Mouse (Mus musculus) forebrain, embryonic 15.5 days (tissue): ENCODE results near the gene Itga3. TPM values are rescaled to one million over a fixed set of nuclear protein-coding genes. Genes with fewer than 3 reads are reported as not detected.
A peak's percentile ranks its signal among the peaks of the same experiment; 100 is the strongest.

Experiments
- ATAC-seq: fragments of 200-750 bp; cut with Nextera tagmentation; replicated peaks from 2 replicates; pipeline ENCODE4 v1.8.0; 2017; ENCODE audit warnings: mild to moderate bottlenecking, moderate TSS enrichment, moderate library complexity
- H3K27ac ChIP-seq: fragments of 300-500 bp; sonication (generic); replicated peaks from 2 replicates; pipeline ENCODE4 v1.5.1; 2015; ENCODE audit warnings: mild to moderate bottlenecking, inconsistent platforms
- H3K27me3 ChIP-seq: fragments of 300-500 bp; sonication (generic); 2 replicates; pipeline ENCODE4 v1.6.1; 2015; ENCODE audit warnings: inconsistent platforms
- H3K36me3 ChIP-seq: fragments of 300-500 bp; sonication (generic); 2 replicates; pipeline ENCODE4 v1.6.1; 2015; ENCODE audit warnings: mild to moderate bottlenecking, inconsistent platforms
- H3K4me1 ChIP-seq: fragments of 300-500 bp; sonication (generic); 2 replicates; pipeline ENCODE4 v1.6.1; 2015; ENCODE audit warnings: inconsistent platforms
- H3K4me2 ChIP-seq: fragments of 300-500 bp; sonication (generic); replicated peaks from 2 replicates; pipeline ENCODE4 v1.6.1; 2015; ENCODE audit warnings: mild to moderate bottlenecking, inconsistent platforms
- H3K4me3 ChIP-seq: fragments of 300-500 bp; sonication (generic); 2 replicates; pipeline ENCODE4 v1.5.1; 2015; ENCODE audit warnings: mild to moderate bottlenecking, inconsistent platforms
- H3K9ac ChIP-seq: fragments of 300-500 bp; sonication (generic); replicated peaks from 2 replicates; pipeline ENCODE4 v1.6.1; 2015; ENCODE audit warnings: mild to moderate bottlenecking, inconsistent platforms
- H3K9me3 ChIP-seq: fragments of 300-500 bp; sonication (generic); 2 replicates; pipeline ENCODE4 v1.6.1; 2016; ENCODE audit warnings: inconsistent platforms
- WGBS: fragments of 180-500 bp; shearing (Covaris S2); methylation state at CpG from one replicate; pipeline ENCODE4 v1.1.7; 2015; ENCODE audit warnings: mixed read lengths; 5-methylcytosine and 5-hydroxymethylcytosine counted together
- polyA plus RNA-seq: library from polyadenylated mRNA; unstranded; fragments of >200 nt; fragmentation: Nextera tagmentation; extraction: Ambion mirVana; gene quantifications from 2 replicates; pipeline ENCODE4 v1.2.1, GENCODE M21; 2015

The Itga3 gene
- polyA plus RNA-seq, result 5.9 and 6.9 TPM in 2 replicates

DNA sequence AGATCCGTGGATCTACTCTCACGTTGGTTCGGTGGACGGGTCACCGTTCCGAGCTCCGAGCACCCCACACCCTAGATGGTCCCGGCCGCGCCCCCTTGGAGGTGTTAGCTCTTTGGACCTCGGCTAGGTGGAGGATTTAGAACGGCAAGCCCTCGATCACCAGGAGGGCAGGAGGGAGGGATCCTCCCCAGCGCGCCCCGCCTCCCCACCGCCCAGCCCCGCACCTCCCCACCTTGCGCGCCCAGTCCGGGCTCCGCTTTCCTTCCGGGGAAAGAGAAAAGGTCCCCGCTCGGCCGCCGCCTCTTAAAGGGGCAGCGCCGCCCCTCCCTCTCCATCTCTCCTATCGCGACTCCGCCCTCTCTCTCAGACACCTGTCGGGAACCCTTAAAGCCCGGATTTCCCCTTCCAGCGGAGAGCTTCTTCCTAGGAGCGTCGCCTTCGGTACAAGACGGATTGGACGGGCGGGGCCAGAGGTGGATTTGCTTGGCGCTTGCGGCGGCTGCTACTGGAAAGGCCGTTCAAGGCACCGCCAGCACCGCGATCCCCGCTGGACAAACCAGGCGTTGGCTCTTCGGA, at the start of gene Itga3:
TSS of gene Itga3 (minus strand) at position 266 of the 576 bp plus-strand sequence.
- under 1% methylated on average over 43 of the region's 51 CpGs for WGBS

DNA sequence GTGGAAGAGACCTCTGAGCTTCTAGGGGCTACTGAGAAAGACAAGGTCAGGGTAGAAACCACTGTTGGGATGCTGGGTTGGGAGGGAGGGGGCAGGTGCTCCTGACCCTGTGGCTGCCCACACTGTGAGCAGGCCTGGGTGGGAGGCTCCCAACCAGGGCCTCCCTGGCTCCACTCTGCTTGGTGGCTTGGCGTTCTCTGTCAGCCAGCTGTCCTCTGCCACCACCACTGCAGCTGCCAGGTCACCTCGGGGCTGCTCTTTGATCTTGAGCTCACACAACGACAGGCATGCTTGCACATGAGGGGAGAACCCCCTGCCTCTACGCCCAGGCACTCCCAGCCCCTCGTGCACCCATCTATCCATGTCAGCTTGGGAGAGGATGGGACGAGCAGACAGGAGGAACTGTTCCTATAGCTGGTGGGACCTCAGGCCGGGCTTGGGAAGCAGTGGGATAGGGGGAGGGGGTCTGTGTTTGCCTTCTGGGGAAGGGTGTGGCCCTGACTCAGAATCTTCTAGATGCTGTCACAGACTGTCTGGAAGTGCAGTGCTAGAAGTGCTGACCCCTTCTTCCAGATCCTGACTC, 48.9 kb upstream of the Itga3 start:
- H3K4me2 ChIP-seq, result no peak overlapping the region
- no peak for ATAC-seq
- no peaks in the 10 kb centered on the region for H3K9me3 ChIP-seq
- H3K4me3 ChIP-seq, result no peak overlapping the region
- WGBS, result 27% methylated on average over 7 of the region's 7 CpGs
- no peak overlapping the region for H3K27ac ChIP-seq
- peaks cover 61% of the 10 kb centered on the region for H3K27me3 ChIP-seq
- H3K4me1 ChIP-seq, result peaks cover 21% of the 10 kb centered on the region
- H3K36me3 ChIP-seq, result no peaks in the 10 kb centered on the region
- H3K9ac ChIP-seq, result no peak overlapping the region

More for the DNA sequence above, at the start of gene Itga3:
- peak within 1 kb of the TSS; percentile 71 for H3K9ac ChIP-seq
- H3K4me2 ChIP-seq, result peak within 1 kb of the TSS; percentile 100
- H3K4me3 ChIP-seq, result peak within 1 kb of the TSS; percentile 80
- peaks cover 37% of the 10 kb centered on the region for H3K27me3 ChIP-seq
- ATAC-seq, result peak; percentile 75
- no peaks in the 10 kb centered on the region for H3K36me3 ChIP-seq
- no peaks in the 10 kb centered on the region for H3K9me3 ChIP-seq
- H3K4me1 ChIP-seq, result peaks cover 24% of the 10 kb centered on the region
- H3K27ac ChIP-seq, result peak within 1 kb of the TSS; percentile 67

DNA sequence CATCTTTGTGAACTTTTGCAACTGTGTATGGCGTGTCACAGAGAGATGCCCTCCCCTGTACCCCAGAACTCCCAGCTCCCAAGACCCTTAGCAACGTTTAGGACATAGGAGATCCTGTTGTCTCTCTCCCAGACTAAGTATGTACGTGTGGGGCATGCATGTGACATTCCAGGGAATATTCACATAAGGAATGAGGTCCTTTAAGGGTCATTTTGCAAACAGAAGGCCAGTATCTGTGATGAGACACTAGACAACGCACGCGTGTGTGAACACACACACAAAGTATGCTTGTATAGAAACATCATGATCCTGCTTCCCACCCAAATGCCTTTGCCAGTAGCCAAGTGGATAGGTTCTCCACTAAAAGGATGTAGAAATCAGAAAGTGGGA, 45.5 kb upstream of the Itga3 start:
- Histone ChIP-seq H3K4me2 (no peak overlapping the region), H3K27ac (no peak overlapping the region), H3K4me1 (peaks cover 34% of the 10 kb centered on the region), H3K27me3 (peaks cover 92% of the 10 kb centered on the region), H3K9me3 (no peaks in the 10 kb centered on the region), H3K9ac (no peak overlapping the region), H3K36me3 (no peaks in the 10 kb centered on the region), H3K4me3 (no peak overlapping the region)
- ATAC-seq, result no peak
- WGBS, result 22% methylated on average over 6 of the region's 6 CpGs

DNA sequence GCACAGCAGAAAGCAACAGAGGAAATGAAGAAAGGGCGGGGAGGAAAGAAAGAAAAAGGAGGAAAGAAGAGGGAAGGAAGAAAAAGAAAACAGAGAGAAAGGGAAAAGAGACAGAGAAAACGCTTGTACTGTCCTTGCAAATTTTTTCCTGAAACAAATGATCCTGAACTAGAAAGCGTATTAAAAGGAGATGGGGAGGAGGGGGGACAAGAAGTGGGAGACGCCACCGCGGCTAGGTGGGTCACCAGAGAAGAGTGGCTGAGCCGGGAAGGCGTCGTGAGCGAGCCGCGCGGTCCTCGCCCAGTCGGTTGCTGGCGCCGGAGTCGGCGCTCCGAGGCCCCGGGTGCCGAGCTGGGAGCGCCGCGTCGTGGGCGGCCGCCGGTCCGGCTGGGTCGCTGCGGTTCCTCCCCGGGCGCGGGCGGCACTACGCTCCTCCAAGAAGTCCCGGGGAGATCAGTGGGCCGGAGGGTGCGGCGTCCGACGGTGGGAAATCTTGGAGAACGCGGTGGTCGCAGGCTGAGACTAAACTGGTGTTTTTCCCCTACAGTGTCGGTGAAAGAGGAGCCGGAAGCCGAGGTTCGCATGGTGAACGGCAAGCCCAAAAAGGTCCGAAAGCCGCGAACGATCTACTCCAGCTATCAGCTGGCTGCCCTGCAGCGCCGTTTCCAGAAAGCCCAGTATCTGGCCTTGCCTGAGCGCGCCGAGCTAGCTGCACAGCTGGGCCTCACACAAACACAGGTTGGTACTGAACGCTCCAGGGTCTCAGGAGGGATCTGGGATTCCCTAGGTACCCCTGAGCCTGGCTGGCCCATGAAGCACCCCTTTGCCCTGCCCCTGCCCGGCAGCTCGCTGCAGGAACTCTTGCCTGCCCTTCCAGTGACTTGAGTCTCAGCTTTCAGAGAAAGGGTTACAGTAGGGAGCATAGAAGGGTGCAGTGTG, 44.8 kb upstream of the Itga3 start:
- 1% methylated on average over 63 of the region's 63 CpGs for WGBS
- no peak overlapping the region for H3K27ac ChIP-seq
- H3K4me3 ChIP-seq, result peak overlapping the region; percentile 24
- H3K27me3 ChIP-seq, result peaks cover 88% of the 10 kb centered on the region
- H3K4me1 ChIP-seq, result peaks cover 27% of the 10 kb centered on the region
- H3K9ac ChIP-seq, result no peak overlapping the region
- H3K9me3 ChIP-seq, result no peaks in the 10 kb centered on the region
- peak overlapping the region; percentile 78 for H3K4me2 ChIP-seq
- ATAC-seq, result no peak
- H3K36me3 ChIP-seq, result no peaks in the 10 kb centered on the region

DNA sequence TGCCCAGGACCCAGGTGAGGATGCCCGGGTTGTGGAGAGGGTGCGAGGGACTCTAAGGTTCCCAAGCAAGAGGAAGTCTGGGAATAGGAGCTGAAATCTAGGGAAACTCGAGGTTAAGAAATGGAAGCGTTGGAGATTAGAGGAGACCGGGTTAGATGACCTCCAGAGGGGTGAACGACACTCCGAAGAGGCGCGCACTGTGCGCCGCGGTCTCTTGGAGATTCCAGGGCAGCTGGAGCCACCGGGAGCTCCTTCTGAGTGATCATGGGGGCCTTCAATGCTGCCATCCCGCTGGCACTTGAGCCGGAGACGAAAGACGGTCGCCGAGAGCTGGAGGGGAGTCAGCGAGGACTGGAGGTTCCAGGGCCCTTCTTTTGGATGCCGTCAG, 44.0 kb upstream of the Itga3 start:
- Histone ChIP-seq H3K4me1 (peaks cover 25% of the 10 kb centered on the region), H3K36me3 (no peaks in the 10 kb centered on the region), H3K4me2 (peak overlapping the region; percentile 78), H3K9ac (0 out of 2 replicates have a peak overlapping the region, but pooled peaks have one; percentile 35), H3K27ac (no peak overlapping the region), H3K9me3 (no peaks in the 10 kb centered on the region), H3K4me3 (peak overlapping the region; percentile 43), H3K27me3 (peaks cover 80% of the 10 kb centered on the region)
- under 1% methylated on average over 21 of the region's 21 CpGs for WGBS
- ATAC-seq, result no peak

DNA sequence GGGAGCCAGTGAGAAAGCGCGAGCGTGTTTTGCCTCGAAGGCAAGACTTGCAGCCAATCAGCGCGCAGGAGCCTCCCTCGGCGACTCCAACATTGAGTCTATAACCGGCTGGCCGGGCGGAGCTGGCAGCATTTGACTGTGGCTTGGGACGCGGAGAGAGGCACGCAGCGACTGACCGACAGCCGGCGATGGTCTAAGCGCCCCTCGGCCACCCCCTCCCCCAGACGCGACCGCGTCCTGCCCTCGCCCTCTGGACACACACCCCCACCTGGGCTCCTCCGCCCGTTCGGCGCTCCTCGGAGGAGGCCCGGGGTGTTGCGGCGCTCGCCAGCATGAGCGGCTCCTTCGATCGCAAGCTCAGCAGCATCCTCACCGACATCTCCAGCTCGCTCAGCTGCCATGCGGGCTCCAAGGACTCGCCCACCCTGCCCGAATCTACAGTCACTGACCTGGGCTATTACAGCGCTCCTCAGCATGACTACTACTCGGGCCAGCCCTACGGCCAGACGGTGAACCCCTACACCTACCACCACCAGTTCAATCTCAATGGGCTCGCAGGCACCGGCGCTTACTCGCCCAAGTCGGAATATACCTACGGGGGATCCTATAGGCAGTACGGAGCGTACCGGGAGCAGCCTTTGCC, 43.5 kb upstream of the Itga3 start, which contains the start of gene Dlx3:
TSS of gene Dlx3 (plus strand) at position 130 of the 643 bp plus-strand sequence.
- H3K27me3 ChIP-seq, result peaks cover 75% of the 10 kb centered on the region
- peak within 1 kb of the TSS; percentile 35; the same call in 1 of the 2 replicates for H3K9ac ChIP-seq
- no peak within 1 kb of the TSS for H3K27ac ChIP-seq
- peak within 1 kb of the TSS; percentile 43 for H3K4me3 ChIP-seq
- H3K9me3 ChIP-seq, result no peaks in the 10 kb centered on the region
- ATAC-seq, result 0 out of 2 replicates have a peak, but pooled peaks have one; percentile 21
- peak within 1 kb of the TSS; percentile 78 for H3K4me2 ChIP-seq
- H3K36me3 ChIP-seq, result no peaks in the 10 kb centered on the region
- under 1% methylated on average over 54 of the region's 55 CpGs for WGBS
- H3K4me1 ChIP-seq, result peaks cover 25% of the 10 kb centered on the region

DNA sequence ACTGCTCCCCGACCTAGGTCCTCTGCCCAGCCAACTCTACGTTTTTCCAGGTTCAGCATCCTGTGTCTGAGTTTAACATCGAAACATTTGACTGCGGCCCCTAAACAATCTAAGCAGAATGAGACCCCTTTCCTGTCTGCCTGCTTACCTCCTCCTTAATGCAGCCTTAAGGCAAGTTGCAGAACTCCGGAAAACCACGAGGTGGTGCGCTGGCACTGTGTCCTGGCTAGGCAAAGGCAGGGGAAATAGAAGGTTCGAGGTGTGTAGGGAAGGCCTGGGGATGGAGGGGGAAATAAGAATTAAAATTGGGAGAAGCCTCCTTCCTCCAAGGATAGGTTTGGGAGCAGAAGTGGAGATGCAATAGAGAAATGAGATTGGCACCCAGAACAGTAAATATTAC, 41.9 kb upstream of the Itga3 start:
- Histone ChIP-seq H3K4me2 (no peak overlapping the region), H3K27me3 (peaks cover 60% of the 10 kb centered on the region), H3K9me3 (no peaks in the 10 kb centered on the region), H3K27ac (no peak overlapping the region), H3K36me3 (no peaks in the 10 kb centered on the region), H3K9ac (no peak overlapping the region), H3K4me3 (no peak overlapping the region), H3K4me1 (peaks cover 25% of the 10 kb centered on the region)
- 5% methylated on average over 8 of the region's 8 CpGs for WGBS
- peak; percentile 51; the same call in 1 of the 2 replicates for ATAC-seq

DNA sequence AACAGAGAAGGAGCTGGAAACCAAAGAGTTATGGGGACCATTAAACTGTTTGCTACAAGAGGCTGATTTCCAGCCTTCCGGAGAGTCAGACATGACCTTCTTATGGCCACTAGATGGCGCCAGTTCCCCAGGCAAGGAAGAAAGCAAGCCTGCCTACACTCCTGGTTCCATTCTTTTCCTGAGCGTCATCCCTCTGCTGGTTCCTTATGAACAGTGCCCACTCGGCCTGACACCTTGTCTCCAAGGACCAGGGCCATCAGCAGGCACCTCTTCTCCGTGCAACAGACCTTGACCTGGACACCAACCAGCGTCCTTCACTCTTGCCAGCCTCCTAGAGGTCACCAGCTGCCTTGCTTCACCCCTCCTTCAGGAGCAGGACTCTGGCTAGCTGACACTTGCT, 40.4 kb upstream of the Itga3 start:
- Histone ChIP-seq H3K9me3 (no peaks in the 10 kb centered on the region), H3K27ac (no peak overlapping the region), H3K27me3 (peaks cover 45% of the 10 kb centered on the region), H3K36me3 (no peaks in the 10 kb centered on the region), H3K4me3 (no peak overlapping the region), H3K9ac (no peak overlapping the region), H3K4me1 (peaks cover 25% of the 10 kb centered on the region), H3K4me2 (no peak overlapping the region)
- WGBS, result 1% methylated on average over 6 of the region's 6 CpGs
- peak; percentile 69 for ATAC-seq

DNA sequence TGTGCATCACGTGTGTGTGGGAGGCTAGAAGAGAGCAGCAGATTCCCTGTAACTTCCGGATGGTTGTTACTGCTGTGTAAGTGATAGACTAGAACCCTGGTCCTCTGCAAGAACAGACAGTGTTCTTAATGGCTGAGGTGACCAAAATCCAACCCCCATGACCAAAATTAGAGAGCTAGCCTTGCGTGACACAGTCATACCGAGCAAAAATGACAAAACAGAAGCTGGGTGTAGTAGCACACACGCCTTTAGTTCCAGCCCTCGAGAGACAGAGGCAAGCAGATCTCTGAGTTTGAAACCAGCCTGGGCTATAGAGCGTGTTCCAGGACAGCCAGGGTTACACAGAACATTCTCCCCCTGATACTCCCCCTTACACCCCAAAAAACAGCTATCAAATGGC, 33.5 kb upstream of the Itga3 start:
- no peak overlapping the region for H3K4me3 ChIP-seq
- H3K27ac ChIP-seq, result no peak overlapping the region
- H3K9ac ChIP-seq, result no peak overlapping the region
- H3K27me3 ChIP-seq, result no peaks in the 10 kb centered on the region
- ATAC-seq, result no peak
- no peaks in the 10 kb centered on the region for H3K9me3 ChIP-seq
- WGBS, result 86% methylated on average over 7 of the region's 7 CpGs
- H3K4me2 ChIP-seq, result no peak overlapping the region
- no peaks in the 10 kb centered on the region for H3K36me3 ChIP-seq
- peaks cover 12% of the 10 kb centered on the region for H3K4me1 ChIP-seq

DNA sequence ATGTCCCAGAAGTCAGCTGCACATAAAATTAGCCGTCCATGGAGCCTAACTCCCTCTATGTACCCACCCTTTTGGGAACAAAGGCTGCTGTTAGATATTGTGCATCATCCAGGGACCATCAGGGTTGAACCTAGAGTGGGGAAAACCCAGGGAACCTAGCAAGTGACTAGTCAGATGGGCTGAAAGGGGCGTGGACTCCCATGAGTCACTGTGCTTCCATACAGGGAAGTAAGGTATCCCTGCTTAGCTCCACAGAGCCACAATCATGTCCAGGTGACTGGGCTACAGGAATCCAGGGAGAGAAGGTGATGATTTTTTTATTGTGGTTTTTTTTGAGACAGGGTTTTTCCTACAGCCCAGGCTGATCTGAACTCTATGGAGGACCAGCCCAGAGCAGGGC, 32.4 kb upstream of the Itga3 start:
- Histone ChIP-seq H3K27me3 (no peaks in the 10 kb centered on the region), H3K4me1 (peaks cover 12% of the 10 kb centered on the region), H3K27ac (no peak overlapping the region), H3K36me3 (no peaks in the 10 kb centered on the region), H3K9me3 (no peaks in the 10 kb centered on the region), H3K4me2 (no peak overlapping the region), H3K4me3 (no peak overlapping the region), H3K9ac (no peak overlapping the region)
- ATAC-seq, result no peak
- WGBS, result 86% methylated on average over 2 of the region's 2 CpGs

DNA sequence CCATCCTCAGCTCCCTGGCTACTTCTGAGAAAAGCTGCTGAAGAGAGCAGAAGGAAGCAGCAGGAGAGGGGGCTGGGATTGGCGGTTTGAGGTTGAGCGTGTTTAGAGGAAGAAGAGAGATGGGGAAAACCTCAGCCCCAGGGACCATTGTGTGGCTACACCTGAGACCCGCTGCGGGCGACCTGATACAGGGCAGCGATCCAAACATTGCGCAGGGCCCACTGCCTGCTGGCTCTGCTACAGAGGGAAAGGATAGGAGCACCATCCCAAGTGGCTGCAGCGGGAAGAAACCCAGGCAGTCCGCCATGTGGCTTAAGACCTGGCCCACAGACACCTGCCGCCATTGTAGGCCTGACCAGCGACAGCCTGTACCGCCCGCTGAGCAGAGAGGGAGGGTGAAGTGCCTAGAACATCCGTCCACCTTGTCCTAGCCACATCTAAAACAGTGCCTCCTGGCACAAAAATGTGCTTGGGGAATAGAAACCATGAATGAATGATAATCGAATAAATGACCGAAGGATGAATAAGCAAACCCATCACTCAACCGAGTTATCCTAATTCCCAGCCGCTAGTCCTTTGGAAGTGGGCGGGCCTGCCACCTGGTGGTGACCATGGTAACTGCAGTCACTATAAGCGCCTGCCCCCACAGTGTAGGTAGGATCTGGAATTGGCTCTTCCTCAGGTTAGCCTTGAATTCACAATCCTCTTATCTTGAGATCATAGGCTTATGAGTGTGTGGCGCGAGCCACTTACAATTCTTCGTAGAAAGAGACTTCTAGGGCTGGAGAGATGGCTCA, 30.0 kb upstream of the Itga3 start:
- 34% methylated on average over 23 of the region's 23 CpGs for WGBS

More for the DNA sequence above, 30.0 kb upstream of the Itga3 start:
- no peaks in the 10 kb centered on the region for H3K27me3 ChIP-seq
- peaks cover 12% of the 10 kb centered on the region for H3K4me1 ChIP-seq
- no peak overlapping the region for H3K9ac ChIP-seq
- no peaks in the 10 kb centered on the region for H3K9me3 ChIP-seq
- H3K27ac ChIP-seq, result no peak overlapping the region
- H3K36me3 ChIP-seq, result no peaks in the 10 kb centered on the region
- no peak overlapping the region for H3K4me3 ChIP-seq
- peak overlapping the region; percentile 13; the same call in 1 of the 2 replicates for H3K4me2 ChIP-seq
- peak; percentile 63 for ATAC-seq
